Mouse (Mus musculus) heart, postnatal 10 days (tissue): ENCODE data around the gene Gck. TPM values are rescaled to one million over a fixed set of nuclear protein-coding genes. Genes with fewer than 3 reads are reported as not detected.

Source experiments
- DNase-seq, 2 experiments: peaks; one replicate each; pipeline ENCODE4 v3.0.0; 2021
- intact Hi-C: fragments of 180-260 bp; cut with DNase I; formaldehyde crosslinking; loops from one replicate; pipeline ENCODE4 v1.15.1; 2025
- total RNA-seq, 2 experiments: library from RNA; stranded (reverse); gene quantifications; 2 replicates each; pipeline ENCODE4 v1.2.3; 2021

The Gck gene
- 1 to 10 TPM in 1 of 2 experiments, under 1 TPM in 1; 0.40 to 1.5 TPM for total RNA-seq

GRCm38 (mm10) chr11:5949586-5950352, at the start of gene Gck:
TSS of gene Gck (minus strand) at chr11:5950081.
- intact Hi-C loops, result no loop called here
- no peak for DNase-seq

GRCm38 (mm10) chr11:5998472-5998871, 48.6 kb upstream of the Gck start:
- intact Hi-C loops, result no loop called here
- DNase-seq, result no peak

GRCm38 (mm10) chr11:5995989-5996388, 46.1 kb upstream of the Gck start:
- intact Hi-C loops, result loop anchor here (1.0 to 2.0 kb wide), 3 partner anchors 30 to 265 kb away; no protein-coding TSS in a partner anchor
- peak; percentile 90 to 93 for DNase-seq

GRCm38 (mm10) chr11:5994880-5995279, 45.0 kb upstream of the Gck start:
- DNase-seq, result no peak
- intact Hi-C loops, result no loop called here

- intact Hi-C loops, result no loop called here
- no peak for DNase-seq
Observed at GRCm38 (mm10) chr11:5994212-5994611, 44.3 kb upstream of the Gck start.

- intact Hi-C loops, result loop anchor here (2.0 kb wide), 1 partner anchor 132 kb away; no protein-coding TSS in a partner anchor
- peak; percentile 50 to 65 for DNase-seq
Observed at GRCm38 (mm10) chr11:5990910-5991309, 41.0 kb upstream of the Gck start.

- DNase-seq, result no peak
- intact Hi-C loops, result loop anchor here (2.0 kb wide), 1 partner anchor 133 kb away; no protein-coding TSS in a partner anchor
Observed at GRCm38 (mm10) chr11:5989954-5990593, 40.2 kb upstream of the Gck start.

- intact Hi-C loops, result no loop called here
Observed at GRCm38 (mm10) chr11:5988126-5988525, 38.2 kb upstream of the Gck start.

GRCm38 (mm10) chr11:5983629-5984028, 33.7 kb upstream of the Gck start:
- no peak for DNase-seq
- intact Hi-C loops, result no loop called here

More at GRCm38 (mm10) chr11:5988126-5988525, 38.2 kb upstream of the Gck start:
- no peak for DNase-seq

GRCm38 (mm10) chr11:5981323-5981722, 31.4 kb upstream of the Gck start:
- intact Hi-C loops, result no loop called here
- DNase-seq, result no peak

GRCm38 (mm10) chr11:5980561-5980960, 30.7 kb upstream of the Gck start:
- intact Hi-C loops, result no loop called here

GRCm38 (mm10) chr11:5980108-5980507, 30.2 kb upstream of the Gck start:
- DNase-seq, result no peak
- intact Hi-C loops, result no loop called here

More at GRCm38 (mm10) chr11:5980561-5980960, 30.7 kb upstream of the Gck start:
- no peak for DNase-seq

GRCm38 (mm10) chr11:5979088-5979487, 29.2 kb upstream of the Gck start:
- intact Hi-C loops, result no loop called here
- no peak for DNase-seq

GRCm38 (mm10) chr11:5976106-5976505, 26.2 kb upstream of the Gck start:
- DNase-seq, result no peak
- intact Hi-C loops, result no loop called here

- intact Hi-C loops, result no loop called here
- DNase-seq, result no peak
Observed at GRCm38 (mm10) chr11:5975068-5975467, 25.2 kb upstream of the Gck start.

GRCm38 (mm10) chr11:5974053-5974452, 24.2 kb upstream of the Gck start:
- intact Hi-C loops, result no loop called here
- no peak for DNase-seq

- intact Hi-C loops, result no loop called here
Observed at GRCm38 (mm10) chr11:5973151-5973550, 23.3 kb upstream of the Gck start.

GRCm38 (mm10) chr11:5971202-5971601, 21.3 kb upstream of the Gck start:
- intact Hi-C loops, result no loop called here

More at GRCm38 (mm10) chr11:5973151-5973550, 23.3 kb upstream of the Gck start:
- no peak for DNase-seq

GRCm38 (mm10) chr11:5968223-5968622, 18.3 kb upstream of the Gck start:
- intact Hi-C loops, result no loop called here
- no peak for DNase-seq

More at GRCm38 (mm10) chr11:5971202-5971601, 21.3 kb upstream of the Gck start:
- no peak for DNase-seq

- intact Hi-C loops, result no loop called here
- no peak for DNase-seq
Observed at GRCm38 (mm10) chr11:5966751-5967150, 16.9 kb upstream of the Gck start.

GRCm38 (mm10) chr11:5965865-5966264, 16.0 kb upstream of the Gck start:
- intact Hi-C loops, result no loop called here

GRCm38 (mm10) chr11:5960051-5960450, 10.2 kb upstream of the Gck start:
- intact Hi-C loops, result no loop called here
- DNase-seq, result no peak

More at GRCm38 (mm10) chr11:5965865-5966264, 16.0 kb upstream of the Gck start:
- no peak for DNase-seq
